Mouse (Mus musculus): Measurements from ENCODE around the gene B4galt3.
A peak's percentile ranks its signal among the peaks of the same experiment; 100 is the strongest.

Gene B4galt3

GRCm38 (mm10) chr1:171265971-171266744, 4.0 kb upstream of the B4galt3 start:
- DNase-seq, result no peak

GRCm38 (mm10) chr1:171268341-171268740, 1.8 kb upstream of the B4galt3 start:
- DNase-seq, result no peak

GRCm38 (mm10) chr1:171270573-171270900, 409 bp downstream of the B4galt3 start:
- peak; percentile 80 for DNase-seq

GRCm38 (mm10) chr1:171271196-171271595, 1.1 kb downstream of the B4galt3 start:
- no peak for DNase-seq

DNA sequence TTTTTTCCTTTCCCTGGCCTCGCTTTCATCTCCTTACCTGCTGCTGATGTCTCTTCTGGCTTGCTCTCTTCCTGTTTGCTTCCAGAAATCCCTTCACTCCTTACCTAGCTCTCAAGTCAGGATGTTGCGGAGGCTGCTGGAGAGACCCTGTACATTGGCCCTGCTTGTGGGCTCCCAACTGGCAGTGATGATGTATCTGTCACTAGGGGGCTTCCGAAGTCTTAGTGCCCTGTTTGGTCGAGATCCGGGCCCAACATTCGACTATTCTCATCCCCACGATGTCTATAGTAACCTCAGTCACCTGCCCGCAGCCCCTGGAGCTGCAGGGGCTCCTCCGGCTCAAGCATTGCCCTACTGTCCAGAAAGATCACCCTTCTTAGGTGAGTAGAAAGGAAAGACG, 1.5 kb downstream of the B4galt3 start:
- no peak for DNase-seq

DNA sequence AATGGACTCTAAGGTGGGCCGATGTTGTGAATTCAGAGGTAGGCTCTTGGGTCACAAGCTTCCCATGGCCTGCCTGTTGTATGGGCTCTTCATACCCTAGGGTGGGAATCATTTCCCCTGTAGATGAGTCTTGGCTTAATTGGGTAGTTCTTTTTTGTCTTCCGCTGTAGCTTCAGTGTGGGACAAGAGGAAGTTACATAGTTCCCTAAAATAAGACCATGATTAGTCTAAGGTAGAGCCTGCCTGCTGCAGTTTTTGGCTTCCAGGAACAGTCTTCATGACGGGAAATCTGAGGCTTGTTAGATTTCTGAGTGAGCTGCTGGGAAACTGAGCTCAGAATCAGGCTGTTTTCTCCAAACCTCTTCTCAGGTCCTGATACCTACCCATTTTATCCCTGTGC, 2.0 kb downstream of the B4galt3 start:
- no peak for DNase-seq

DNA sequence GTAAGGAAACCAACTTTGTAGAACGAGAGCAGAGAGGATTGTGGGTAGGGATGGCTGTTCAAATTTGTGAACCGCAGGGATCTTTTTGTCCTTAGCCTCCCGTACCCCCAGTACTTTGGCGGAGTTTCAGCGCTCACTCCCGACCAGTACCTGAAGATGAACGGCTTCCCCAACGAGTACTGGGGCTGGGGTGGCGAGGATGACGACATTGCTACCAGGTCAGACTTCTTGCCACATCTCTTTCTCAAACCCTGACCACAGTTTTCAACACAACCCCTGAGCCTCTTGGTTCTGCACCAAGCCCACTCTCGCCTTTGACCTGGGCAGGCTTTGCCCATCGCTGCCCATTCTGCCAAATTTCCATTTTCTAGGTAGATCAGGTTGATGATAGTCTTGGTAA, 4.0 kb downstream of the B4galt3 start:
- DNase-seq, result no peak

GRCm38 (mm10) chr1:171275144-171275734, 5.1 kb downstream of the B4galt3 start:
- DNase-seq, result no peak

DNA sequence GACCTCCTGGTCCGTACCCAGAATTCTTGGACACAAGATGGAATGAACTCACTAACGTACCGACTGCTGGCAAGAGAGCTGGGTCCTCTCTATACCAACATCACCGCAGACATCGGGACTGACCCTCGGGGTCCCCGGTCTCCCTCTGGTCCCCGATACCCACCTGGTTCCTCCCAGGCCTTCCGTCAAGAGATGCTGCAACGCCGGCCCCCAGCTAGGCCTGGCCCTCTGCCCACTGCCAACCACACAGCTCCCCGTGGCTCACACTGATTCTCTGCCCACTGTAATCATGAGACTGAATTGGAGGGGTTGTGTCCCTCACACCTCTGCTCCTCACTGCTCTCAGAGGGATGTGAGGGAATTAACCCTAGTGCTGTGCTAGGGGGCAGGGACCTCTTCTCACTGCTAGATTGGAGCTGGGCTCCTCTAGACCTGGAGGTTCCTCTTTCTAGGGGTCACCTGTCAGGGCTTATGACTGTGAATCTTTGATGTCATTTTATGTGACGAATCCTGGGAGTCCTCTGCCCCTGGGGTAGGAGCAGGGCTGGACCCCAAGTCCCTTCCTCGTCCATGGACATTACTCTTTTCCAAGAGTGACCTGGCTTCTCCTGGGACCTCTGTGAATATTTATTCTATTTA, 6.1 kb downstream of the B4galt3 start:
- DNase-seq, result no peak

DNA sequence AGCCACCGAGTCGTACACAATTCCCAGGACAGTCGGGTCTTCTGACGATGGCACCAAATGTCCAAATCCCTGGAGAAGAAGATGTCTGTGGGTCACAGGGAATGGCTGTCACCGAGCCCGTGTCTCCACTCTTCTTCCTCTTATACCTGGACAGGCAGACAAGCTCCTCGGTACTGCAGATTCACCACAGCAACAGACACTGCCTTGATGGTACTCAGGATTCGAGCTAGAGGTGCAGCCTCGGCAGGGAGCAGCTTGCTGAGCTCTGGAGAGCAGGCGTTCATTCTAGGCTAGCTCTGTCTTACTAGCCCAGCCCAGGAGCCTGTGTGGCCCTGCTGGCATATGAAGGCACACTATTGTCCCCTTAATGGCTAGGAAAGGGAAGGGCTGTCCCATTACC, 7.6 kb downstream of the B4galt3 start:
- no peak for DNase-seq

GRCm38 (mm10) chr1:171278436-171278835, 8.3 kb downstream of the B4galt3 start:
- DNase-seq, result peak; percentile 1

GRCm38 (mm10) chr1:171279012-171279705, 9.0 kb downstream of the B4galt3 start:
- DNase-seq, result peak; percentile 3

DNA sequence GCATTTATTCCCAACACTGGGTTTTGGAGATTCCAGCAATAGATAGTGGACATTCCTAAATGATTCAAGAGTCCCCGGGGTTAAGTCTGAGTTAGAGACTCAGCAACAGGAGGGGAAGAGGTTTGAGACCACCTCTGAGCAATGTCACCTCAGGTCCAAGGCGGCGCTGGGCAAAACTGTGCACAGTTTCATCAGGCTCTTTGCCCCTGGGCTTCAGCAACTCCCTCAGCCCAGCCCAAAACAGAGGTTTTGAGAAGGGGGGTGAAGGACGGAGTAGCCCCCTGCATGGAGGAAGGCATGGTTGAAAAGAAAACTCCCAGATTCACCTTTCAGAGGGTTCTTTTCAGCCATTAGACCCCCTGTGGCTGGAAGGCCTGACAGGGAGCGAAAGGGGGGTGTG, 9.6 kb downstream of the B4galt3 start:
- peak; percentile 1 for DNase-seq

DNA sequence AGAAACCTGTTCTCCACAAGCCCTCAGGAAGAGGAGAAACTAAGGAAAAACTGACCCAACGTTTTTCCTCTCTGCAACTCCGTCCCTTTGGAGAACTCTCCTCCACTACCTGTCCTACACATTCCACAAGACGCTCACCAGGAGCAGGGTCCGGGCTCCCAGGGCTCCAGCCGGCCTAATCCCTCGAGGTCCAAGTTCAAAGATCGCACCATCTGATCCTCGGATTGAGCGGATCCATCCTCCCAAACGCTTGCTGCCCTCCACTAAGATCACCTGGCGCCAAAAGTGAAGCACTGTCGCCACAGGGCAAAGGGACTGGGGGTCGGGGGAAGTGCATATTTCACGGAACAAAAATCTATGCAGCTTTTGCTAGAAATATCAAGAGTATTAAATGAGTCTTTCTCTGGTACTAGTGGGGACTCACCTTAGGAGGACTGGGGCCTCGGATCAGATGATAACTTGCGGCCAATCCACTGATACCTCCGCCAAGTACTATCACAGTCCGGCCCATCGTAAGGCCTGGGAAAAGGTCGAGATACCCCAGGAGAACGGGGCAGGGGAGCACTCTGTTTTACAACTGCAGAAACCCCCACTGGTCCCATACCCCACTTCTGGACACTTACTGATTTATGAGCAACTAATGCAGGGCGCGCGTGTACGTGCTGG, 10.3 kb downstream of the B4galt3 start:
- DNase-seq, result peak; percentile 68

GRCm38 (mm10) chr1:171280916-171281527, 10.9 kb downstream of the B4galt3 start, which contains the start of gene Ppox:
Ppox (minus strand) TSS chr1:171281186.
- peak; percentile 96 for DNase-seq

- DNase-seq, result peak; percentile 75
Measured at GRCm38 (mm10) chr1:171281528-171281923, 11.4 kb downstream of the B4galt3 start.

DNA sequence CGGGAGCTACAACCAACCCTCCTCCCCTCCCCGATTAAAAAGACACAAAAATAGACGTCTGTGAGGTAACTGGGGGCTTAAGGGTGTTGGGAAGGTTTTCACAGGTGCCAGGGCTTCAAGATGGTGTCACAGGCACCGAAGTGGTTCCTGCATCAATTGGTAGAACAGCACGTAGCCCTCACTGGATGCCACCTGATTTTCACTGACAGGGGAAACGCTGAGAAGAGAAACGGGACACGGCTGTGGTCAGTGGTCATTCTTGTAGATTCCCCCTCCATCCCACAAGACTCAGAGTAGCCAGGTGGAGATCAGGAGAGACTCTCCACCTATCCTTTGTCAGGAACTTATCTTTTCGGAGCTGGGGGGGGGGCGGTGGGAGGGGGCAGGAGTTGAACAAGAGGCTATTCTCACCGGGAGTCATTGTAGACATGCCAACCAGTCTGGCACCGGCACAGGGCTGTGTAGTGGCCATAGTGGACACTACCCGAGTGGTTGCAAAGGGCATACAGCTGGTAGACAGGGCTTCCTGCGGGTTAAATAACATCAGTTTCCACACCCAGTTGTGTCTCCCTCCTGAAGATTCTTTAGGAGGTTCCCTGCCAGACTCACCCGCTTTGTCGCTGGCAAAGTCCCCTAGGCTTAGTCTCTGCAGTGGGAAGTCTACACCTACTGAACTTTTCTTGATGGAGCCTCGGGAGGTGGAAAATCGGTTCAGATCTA, 12.1 kb downstream of the B4galt3 start:
- DNase-seq, result peak; percentile 16

DNA sequence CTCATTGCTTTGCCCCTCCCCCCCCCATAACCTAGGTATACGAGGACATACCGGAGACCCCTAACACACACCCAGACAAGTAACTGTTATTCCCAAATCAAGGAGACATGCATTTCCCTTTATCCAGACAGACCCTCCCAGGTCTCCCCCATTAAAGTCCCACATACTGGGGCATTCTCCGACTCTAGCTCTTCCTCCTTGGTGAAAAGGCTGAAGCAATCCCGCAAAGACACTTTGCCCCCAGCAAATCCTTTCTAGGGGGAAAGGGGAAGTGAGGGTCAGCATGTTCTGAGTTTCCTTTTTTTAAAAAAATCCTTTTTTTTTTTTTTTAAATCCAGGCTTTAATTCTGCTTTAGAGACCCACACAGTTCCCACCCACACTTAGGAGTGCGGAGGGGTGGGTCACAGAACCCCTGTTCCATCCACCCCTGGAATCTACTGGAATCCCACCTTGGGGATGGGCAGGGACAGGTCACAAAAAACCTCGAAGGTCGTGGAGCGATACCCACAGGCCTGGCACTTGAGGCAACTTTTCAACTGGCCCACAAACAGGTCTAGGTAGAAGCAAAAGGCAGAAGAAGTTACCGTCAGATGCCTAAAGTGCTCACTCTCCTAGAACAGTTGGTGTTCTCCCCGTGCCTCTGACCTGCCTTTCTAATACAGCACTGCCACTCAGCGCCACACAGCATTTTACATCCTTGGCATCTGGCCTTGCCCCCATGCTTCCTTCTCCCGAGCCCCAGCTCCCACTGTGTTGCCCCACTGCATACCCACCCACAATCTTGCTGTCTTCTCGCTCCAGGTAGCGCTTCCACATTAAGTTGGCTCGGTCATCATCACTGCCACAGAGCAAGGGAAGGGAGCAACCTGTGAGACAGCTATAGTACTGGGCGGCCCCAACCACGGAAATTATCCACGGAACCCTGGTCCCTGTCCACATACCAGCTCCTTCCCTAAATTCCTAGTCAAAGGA, 13.3 kb downstream of the B4galt3 start:
- peak; percentile 4 for DNase-seq

- DNase-seq, result peak; percentile 6
Measured at GRCm38 (mm10) chr1:171284491-171284890, 14.4 kb downstream of the B4galt3 start.

- DNase-seq, result no peak
Measured at GRCm38 (mm10) chr1:171285096-171285892, 15.2 kb downstream of the B4galt3 start.
